Mouse (Mus musculus) heart, postnatal 0 days (tissue): ENCODE measurements at regions not wholly inside any gene's neighbourhood (a gene's known extent, or its start where the extent isn't known, plus 50 kb on each side); places are given as distances from the start of the nearest gene placed in this dataset.

Experiments
- CTCF ChIP-seq: IDR thresholded peaks from 2 replicates; pipeline ENCODE4 v1.5.1; 2016; ENCODE audit warnings: antibody characterized with exemption, control low read depth, low read depth
- EP300 ChIP-seq: IDR thresholded peaks from 2 replicates; pipeline ENCODE4 v1.6.1; 2016; ENCODE audit warnings: antibody characterized with exemption, low read depth

- TF ChIP-seq CTCF, result no peak
- TF ChIP-seq EP300, result no peak
Observed at GRCm38 (mm10) chr11:45460000-45460792, 391.7 kb upstream of the Clint1 start.
